Mouse (Mus musculus): ENCODE data around the gene Xylt2.

DNA sequence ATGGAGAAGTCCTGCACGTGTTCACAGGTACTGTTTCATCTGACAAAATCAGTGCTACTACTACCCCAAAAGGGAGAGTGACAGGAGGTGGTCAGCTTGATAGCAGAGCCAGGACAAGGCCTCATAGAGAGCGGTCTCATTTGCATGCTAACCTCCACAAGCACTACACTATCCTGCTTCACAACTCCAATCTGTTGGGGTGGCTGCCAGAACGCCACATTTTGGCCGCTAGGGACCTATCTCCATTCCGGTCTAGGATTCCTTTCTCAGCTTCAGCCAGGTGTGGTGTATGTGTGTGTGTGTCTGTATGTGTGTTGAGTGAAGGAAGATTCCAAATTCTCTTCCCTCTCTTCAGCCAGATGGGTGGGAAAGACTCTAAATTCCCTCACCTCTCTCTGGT, 1.9 kb downstream of the Xylt2 start:
- TF ChIP-seq POLR2A (IDR thresholded peaks at IDR 0.05; ENCODE audit: control insufficient read depth, extremely low read depth, insufficient read depth, low read length, poor library complexity) (no peak), CTCF (IDR thresholded peaks at IDR 0.05; ENCODE audit: borderline replicate concordance, control insufficient read depth, extremely low read depth, insufficient read depth, low read length, poor library complexity) (no peak)
